Mouse (Mus musculus) bone marrow macrophage, adult 2 months (primary cell): ENCODE data around the gene Tmem38b.

Experiments
- CTCF ChIP-seq: IDR thresholded peaks from 2 replicates; pipeline ENCODE4 v1.5.1; 2012; ENCODE audit warnings: low read depth, mild to moderate bottlenecking, low read length, moderate library complexity
- POLR2A ChIP-seq: IDR thresholded peaks from 2 replicates; pipeline ENCODE4 v1.6.1; 2012; ENCODE audit warnings: mild to moderate bottlenecking, low read depth, low read length, borderline replicate concordance

GRCm38 (mm10) chr4:53836978-53837377, 11.1 kb downstream of the Tmem38b start:
- TF ChIP-seq POLR2A, result no peak
- no peak for TF ChIP-seq CTCF
